Mouse (Mus musculus) kidney, postnatal 0 days (tissue): ENCODE results near the gene Cxcl1. TPM values are rescaled to one million over a fixed set of nuclear protein-coding genes. Genes with fewer than 3 reads are reported as not detected.

Source experiments
- ATAC-seq: fragments of 200-750 bp; cut with Nextera tagmentation; replicated peaks from 2 replicates; pipeline ENCODE4 v1.8.0; 2017; ENCODE audit warnings: low read depth, moderate number of reproducible peaks, moderate TSS enrichment, moderate library complexity; ENCODE audit not compliant: low FRiP score
- DNase-seq: peaks from one replicate; pipeline ENCODE4 v3.0.0-alpha.2; 2016; ENCODE audit warnings: low spot score
- H3K27ac ChIP-seq: fragments of 300-500 bp; sonication (generic); 2 replicates; pipeline ENCODE4 v1.5.1; 2014; ENCODE audit warnings: mild to moderate bottlenecking
- H3K27me3 ChIP-seq: fragments of 300-500 bp; sonication (generic); 2 replicates; pipeline ENCODE4 v1.6.1; 2014; ENCODE audit warnings: low read length, mixed read lengths; ENCODE audit not compliant: insufficient read depth
- H3K36me3 ChIP-seq: fragments of 300-500 bp; sonication (generic); 2 replicates; pipeline ENCODE4 v1.6.1; 2014; ENCODE audit warnings: low read length, mixed read lengths; ENCODE audit not compliant: insufficient read depth
- H3K4me1 ChIP-seq: fragments of 300-500 bp; sonication (generic); replicated peaks from 2 replicates; pipeline ENCODE4 v1.6.1; 2014; ENCODE audit warnings: antibody characterized with exemption, low read length, mixed read lengths; ENCODE audit not compliant: insufficient read depth
- H3K4me2 ChIP-seq: fragments of 300-500 bp; sonication (generic); 2 replicates; pipeline ENCODE4 v1.6.1; 2014; ENCODE audit warnings: mild to moderate bottlenecking, low read length, moderate library complexity, mixed read lengths
- H3K4me3 ChIP-seq: fragments of 300-500 bp; sonication (generic); replicated peaks from 2 replicates; pipeline ENCODE4 v1.5.1; 2014; ENCODE audit warnings: low read depth, low read length
- H3K9ac ChIP-seq: fragments of 300-500 bp; sonication (generic); 2 replicates; pipeline ENCODE4 v1.6.1; 2014; ENCODE audit warnings: low read depth, low read length
- H3K9me3 ChIP-seq: fragments of 300-500 bp; sonication (generic); replicated peaks from 2 replicates; pipeline ENCODE4 v1.6.1; 2016; ENCODE audit warnings: low read length, inconsistent platforms, mixed read lengths
- CTCF ChIP-seq: IDR thresholded peaks from 2 replicates; pipeline ENCODE4 v1.5.1; 2016; ENCODE audit warnings: antibody characterized with exemption, low read depth, mild to moderate bottlenecking, moderate library complexity
- WGBS: fragments of 180-500 bp; shearing (Covaris S2); extraction: QIAGEN DNeasy Blood & Tissue Kit; methylation state at CpG from one replicate; pipeline ENCODE4 v1.1.7; 2014; 5-methylcytosine and 5-hydroxymethylcytosine counted together
- polyA plus RNA-seq: library from polyadenylated mRNA; unstranded; fragments of >200 nt; fragmentation: Nextera tagmentation; extraction: Ambion mirVana; gene quantifications from 2 replicates; pipeline ENCODE4 v1.2.1, GENCODE M21; 2015

Cxcl1 gene
- polyA plus RNA-seq, 1 experiment from 2014 or later: 1.3 TPM

DNA sequence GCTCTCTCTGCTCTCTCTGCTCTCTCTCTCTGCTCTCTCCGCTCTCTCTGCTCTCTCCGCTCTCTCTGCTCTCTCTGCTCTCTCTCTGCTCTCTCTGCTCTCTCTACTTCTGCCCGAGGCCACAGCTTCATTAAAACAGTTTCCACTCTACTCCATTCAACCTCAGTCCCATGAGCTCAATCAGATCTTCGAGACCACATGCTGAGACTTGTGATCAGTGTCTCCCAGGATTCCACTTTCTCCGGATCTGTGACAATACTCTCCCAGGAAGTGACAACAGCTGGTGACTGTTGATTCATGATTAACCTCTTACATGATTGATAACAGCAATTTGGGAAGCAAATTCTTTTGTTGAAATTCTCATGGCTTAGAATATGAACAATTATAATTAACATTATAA lies 8.9 kb upstream of the Cxcl1 start:
- ATAC-seq: no peak
- no peak overlapping the region for H3K4me3 ChIP-seq
- no peaks in the 10 kb centered on the region for H3K9me3 ChIP-seq
- H3K4me2 ChIP-seq: no peak overlapping the region
- H3K27me3 ChIP-seq: no peaks in the 10 kb centered on the region
- TF ChIP-seq CTCF: no peak
- H3K36me3 ChIP-seq: no peaks in the 10 kb centered on the region
- no peak overlapping the region for H3K27ac ChIP-seq
- no peaks in the 10 kb centered on the region for H3K4me1 ChIP-seq
- no peak overlapping the region for H3K9ac ChIP-seq
- no peak for DNase-seq
- 89% methylated on average over 5 of the region's 5 CpGs for WGBS

DNA sequence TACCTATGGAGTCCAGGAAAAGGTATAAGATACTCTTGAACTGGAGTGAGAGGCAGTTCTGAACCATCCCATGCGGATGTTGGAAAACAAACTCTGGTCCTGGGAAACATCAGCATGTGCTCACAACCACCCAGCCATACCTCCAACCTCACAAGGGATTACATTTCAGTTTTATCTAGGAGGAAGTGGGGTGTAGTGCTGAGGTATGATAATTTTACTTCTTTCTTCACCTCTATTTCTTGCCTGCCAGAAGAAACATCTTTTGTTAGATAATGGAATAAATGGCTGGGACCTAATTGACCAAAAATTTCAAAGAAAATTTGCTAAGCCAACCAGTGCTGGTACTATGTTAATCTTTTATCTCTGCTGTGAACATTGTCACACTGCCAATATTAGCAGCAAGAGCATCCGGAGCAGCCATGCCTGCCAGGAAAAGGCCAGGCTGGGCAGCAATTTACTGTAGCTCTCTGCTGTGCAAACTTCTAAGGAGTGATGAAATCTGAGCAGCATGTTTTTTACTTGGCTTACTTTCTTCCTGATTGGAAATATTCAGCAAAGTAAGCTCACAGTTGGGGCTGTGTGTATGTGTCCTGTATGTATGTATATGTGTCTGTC lies 6.3 kb upstream of the Cxcl1 start:
- ATAC-seq: no peak

DNA sequence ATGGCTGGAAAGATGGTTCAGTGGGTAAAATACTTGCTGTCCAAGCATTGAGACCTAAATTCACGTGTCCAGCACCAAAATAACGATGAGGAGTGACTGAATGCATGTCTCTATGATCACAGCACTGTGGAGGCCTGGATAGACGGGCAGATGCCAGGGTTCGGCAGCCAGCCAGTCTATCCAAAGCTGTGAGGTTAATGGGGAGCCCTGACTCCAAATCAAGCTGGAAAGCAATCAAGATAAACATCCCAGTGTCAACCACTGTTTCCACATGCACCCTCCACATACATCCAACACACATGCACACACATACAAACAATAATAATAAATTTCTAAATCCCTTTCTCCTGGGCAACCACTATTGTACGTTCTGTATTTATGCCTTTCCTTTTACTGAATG lies 2.4 kb upstream of the Cxcl1 start:
- H3K9ac ChIP-seq: no peak overlapping the region
- no peaks in the 10 kb centered on the region for H3K9me3 ChIP-seq
- H3K4me1 ChIP-seq: no peaks in the 10 kb centered on the region
- no peak for TF ChIP-seq CTCF
- no peaks in the 10 kb centered on the region for H3K36me3 ChIP-seq
- H3K27ac ChIP-seq: no peak overlapping the region
- no peak for ATAC-seq
- 72% methylated on average over 5 of the region's 5 CpGs for WGBS
- H3K27me3 ChIP-seq: no peaks in the 10 kb centered on the region
- DNase-seq: no peak
- no peak overlapping the region for H3K4me3 ChIP-seq
- no peak overlapping the region for H3K4me2 ChIP-seq

More for the DNA sequence above, 6.3 kb upstream of the Cxcl1 start:
- Histone ChIP-seq H3K4me1 (no peaks in the 10 kb centered on the region), H3K4me2 (no peak overlapping the region), H3K9me3 (no peaks in the 10 kb centered on the region), H3K4me3 (no peak overlapping the region), H3K9ac (no peak overlapping the region), H3K36me3 (no peaks in the 10 kb centered on the region), H3K27ac (no peak overlapping the region), H3K27me3 (no peaks in the 10 kb centered on the region)
- DNase-seq: no peak
- no peak for TF ChIP-seq CTCF
- WGBS: 47% methylated on average over 2 of the region's 2 CpGs

DNA sequence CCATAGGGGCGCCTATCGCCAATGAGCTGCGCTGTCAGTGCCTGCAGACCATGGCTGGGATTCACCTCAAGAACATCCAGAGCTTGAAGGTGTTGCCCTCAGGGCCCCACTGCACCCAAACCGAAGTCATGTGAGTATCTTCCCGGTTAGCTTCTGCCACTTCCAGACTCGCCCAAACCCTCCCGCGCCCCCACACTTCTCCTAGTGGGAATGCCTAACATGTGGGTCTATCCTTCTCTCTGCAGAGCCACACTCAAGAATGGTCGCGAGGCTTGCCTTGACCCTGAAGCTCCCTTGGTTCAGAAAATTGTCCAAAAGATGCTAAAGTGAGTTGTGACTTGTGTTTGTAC lies 398 bp downstream of the Cxcl1 start:
- ATAC-seq (no peak), DNase-seq (no peak)
- Histone ChIP-seq H3K4me1 (no peaks in the 10 kb centered on the region), H3K4me2 (peak overlapping the region; percentile 83), H3K4me3 (peak overlapping the region; percentile 48), H3K9ac (peak overlapping the region; percentile 60), H3K36me3 (no peaks in the 10 kb centered on the region), H3K27me3 (no peaks in the 10 kb centered on the region), H3K9me3 (no peaks in the 10 kb centered on the region), H3K27ac (no peak overlapping the region)
- 21% methylated on average over 10 of the region's 10 CpGs for WGBS
- 0 out of 2 replicates have a peak, but pooled peaks have one; percentile 1 for TF ChIP-seq CTCF

DNA sequence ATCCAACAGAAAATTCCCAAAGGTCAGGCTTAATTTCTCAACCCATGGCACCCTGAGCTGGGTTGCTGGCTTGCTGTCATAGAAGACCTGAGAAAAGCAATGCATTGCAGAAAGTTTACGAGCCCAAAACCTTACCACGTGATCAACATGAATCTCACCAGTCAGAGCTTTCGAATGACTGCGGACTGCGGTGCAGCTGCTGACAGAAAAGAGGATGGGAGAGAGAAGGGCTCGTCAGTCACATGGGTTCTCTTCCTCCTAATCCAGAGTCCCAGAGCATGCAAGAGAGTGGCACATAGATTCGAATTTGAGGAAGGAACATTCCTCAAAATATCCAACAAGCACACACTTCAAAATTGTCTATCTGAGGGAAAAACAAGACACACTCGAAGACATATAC lies 3.2 kb downstream of the Cxcl1 start:
- Histone ChIP-seq H3K9me3 (no peaks in the 10 kb centered on the region), H3K27me3 (no peaks in the 10 kb centered on the region), H3K4me2 (no peak overlapping the region), H3K4me1 (no peaks in the 10 kb centered on the region), H3K27ac (no peak overlapping the region), H3K36me3 (no peaks in the 10 kb centered on the region), H3K9ac (no peak overlapping the region), H3K4me3 (no peak overlapping the region)
- 68% methylated on average over 8 of the region's 8 CpGs for WGBS
- ATAC-seq: no peak
- DNase-seq: no peak
- no peak for TF ChIP-seq CTCF

DNA sequence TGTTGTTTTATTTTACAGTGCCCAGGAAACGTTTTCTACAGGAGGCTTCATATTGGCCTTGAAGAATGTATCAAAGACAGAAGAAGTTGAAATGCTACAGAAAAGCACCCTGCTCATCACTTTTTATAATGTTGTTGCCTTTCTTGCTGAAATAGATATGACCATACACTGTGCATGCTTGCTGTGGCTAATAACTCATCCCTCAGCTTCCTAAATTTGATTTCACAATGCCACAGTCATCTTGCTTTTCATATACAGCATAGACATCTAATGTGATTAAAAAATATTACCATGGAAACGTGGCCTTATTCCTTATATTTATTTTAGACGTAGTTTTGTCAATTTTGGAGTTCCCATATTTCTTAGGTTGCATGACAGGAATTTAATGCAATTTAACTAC lies 6.4 kb downstream of the Cxcl1 start:
- Histone ChIP-seq H3K4me3 (no peak overlapping the region), H3K27me3 (no peaks in the 10 kb centered on the region), H3K4me2 (no peak overlapping the region), H3K9ac (no peak overlapping the region), H3K4me1 (no peaks in the 10 kb centered on the region), H3K27ac (no peak overlapping the region), H3K9me3 (no peaks in the 10 kb centered on the region), H3K36me3 (no peaks in the 10 kb centered on the region)
- no peak for DNase-seq
- no peak for ATAC-seq
- 74% methylated on average over 3 of the region's 3 CpGs for WGBS
- TF ChIP-seq CTCF: no peak

DNA sequence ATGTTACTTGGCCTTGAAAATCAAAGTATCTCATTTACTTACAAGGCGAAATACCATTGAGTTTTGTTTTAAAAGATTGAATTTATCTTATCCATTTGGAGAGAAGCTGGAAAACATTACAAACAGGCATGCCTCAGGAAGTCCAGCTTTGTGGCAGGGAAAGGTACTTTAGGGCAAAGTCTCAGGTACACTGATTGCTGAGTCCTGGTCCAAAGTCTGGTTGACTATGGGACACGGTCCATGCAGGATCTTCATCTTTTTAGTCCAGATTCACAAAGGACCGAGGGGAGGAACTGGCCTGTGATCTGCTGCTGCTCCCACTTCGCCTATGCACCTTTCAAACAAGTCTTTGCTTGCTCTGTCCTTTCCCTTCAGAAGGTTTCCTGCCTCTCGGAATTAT lies 8.3 kb downstream of the Cxcl1 start:
- WGBS: 79% methylated on average over 5 of the region's 5 CpGs
- H3K4me3 ChIP-seq: no peak overlapping the region
- H3K27ac ChIP-seq: no peak overlapping the region
- H3K9me3 ChIP-seq: no peaks in the 10 kb centered on the region
- H3K27me3 ChIP-seq: peaks cover 5% of the 10 kb centered on the region; the same call in 1 of the 2 replicates
- H3K4me2 ChIP-seq: no peak overlapping the region
- H3K36me3 ChIP-seq: no peaks in the 10 kb centered on the region
- DNase-seq (no peak), ATAC-seq (no peak)
- no peak for TF ChIP-seq CTCF
- no peak overlapping the region for H3K9ac ChIP-seq
- peaks cover 7% of the 10 kb centered on the region; the same call in 1 of the 2 replicates for H3K4me1 ChIP-seq
